Mouse (Mus musculus) kidney, postnatal 0 days (tissue): ENCODE data around the gene Sdc4. TPM values are rescaled to one million over a fixed set of nuclear protein-coding genes. Genes with fewer than 3 reads are reported as not detected.

Experiments
- ATAC-seq: fragments of 200-750 bp; cut with Nextera tagmentation; replicated peaks from 2 replicates; pipeline ENCODE4 v1.8.0; 2017; ENCODE audit warnings: low read depth, moderate number of reproducible peaks, moderate TSS enrichment, moderate library complexity; ENCODE audit not compliant: low FRiP score
- DNase-seq: peaks from one replicate; pipeline ENCODE4 v3.0.0-alpha.2; 2016; ENCODE audit warnings: low spot score
- H3K27ac ChIP-seq: fragments of 300-500 bp; sonication (generic); 2 replicates; pipeline ENCODE4 v1.5.1; 2014; ENCODE audit warnings: mild to moderate bottlenecking
- H3K27me3 ChIP-seq: fragments of 300-500 bp; sonication (generic); 2 replicates; pipeline ENCODE4 v1.6.1; 2014; ENCODE audit warnings: low read length, mixed read lengths; ENCODE audit not compliant: insufficient read depth
- H3K36me3 ChIP-seq: fragments of 300-500 bp; sonication (generic); 2 replicates; pipeline ENCODE4 v1.6.1; 2014; ENCODE audit warnings: low read length, mixed read lengths; ENCODE audit not compliant: insufficient read depth
- H3K4me1 ChIP-seq: fragments of 300-500 bp; sonication (generic); replicated peaks from 2 replicates; pipeline ENCODE4 v1.6.1; 2014; ENCODE audit warnings: antibody characterized with exemption, low read length, mixed read lengths; ENCODE audit not compliant: insufficient read depth
- H3K4me2 ChIP-seq: fragments of 300-500 bp; sonication (generic); 2 replicates; pipeline ENCODE4 v1.6.1; 2014; ENCODE audit warnings: mild to moderate bottlenecking, low read length, moderate library complexity, mixed read lengths
- H3K4me3 ChIP-seq: fragments of 300-500 bp; sonication (generic); replicated peaks from 2 replicates; pipeline ENCODE4 v1.5.1; 2014; ENCODE audit warnings: low read depth, low read length
- H3K9ac ChIP-seq: fragments of 300-500 bp; sonication (generic); 2 replicates; pipeline ENCODE4 v1.6.1; 2014; ENCODE audit warnings: low read depth, low read length
- H3K9me3 ChIP-seq: fragments of 300-500 bp; sonication (generic); replicated peaks from 2 replicates; pipeline ENCODE4 v1.6.1; 2016; ENCODE audit warnings: low read length, inconsistent platforms, mixed read lengths
- CTCF ChIP-seq: IDR thresholded peaks from 2 replicates; pipeline ENCODE4 v1.5.1; 2016; ENCODE audit warnings: antibody characterized with exemption, low read depth, mild to moderate bottlenecking, moderate library complexity
- WGBS: fragments of 180-500 bp; shearing (Covaris S2); extraction: QIAGEN DNeasy Blood & Tissue Kit; methylation state at CpG from one replicate; pipeline ENCODE4 v1.1.7; 2014; 5-methylcytosine and 5-hydroxymethylcytosine counted together
- polyA plus RNA-seq: library from polyadenylated mRNA; unstranded; fragments of >200 nt; fragmentation: Nextera tagmentation; extraction: Ambion mirVana; gene quantifications from 2 replicates; pipeline ENCODE4 v1.2.1, GENCODE M21; 2015

Gene Sdc4
- polyA plus RNA-seq, 1 experiment from 2014 or later = 183 TPM

- H3K4me1 ChIP-seq = 0 out of 2 replicates have a peak, but pooled peaks cover 5% of the 10 kb centered on the region
- TF ChIP-seq CTCF = no peak
- ATAC-seq (no peak), DNase-seq (peak; percentile 23)
- WGBS = 1% methylated on average over 17 of the region's 17 CpGs
- H3K27me3 ChIP-seq = peaks cover 9% of the 10 kb centered on the region; the same call in 1 of the 2 replicates
- H3K27ac ChIP-seq = no peak within 1 kb of the TSS
- no peaks in the 10 kb centered on the region for H3K9me3 ChIP-seq
- H3K36me3 ChIP-seq = no peaks in the 10 kb centered on the region
- peak within 1 kb of the TSS; percentile 6; the same call in 1 of the 2 replicates for H3K9ac ChIP-seq
- H3K4me3 ChIP-seq = peak within 1 kb of the TSS; percentile 38
- H3K4me2 ChIP-seq = peak within 1 kb of the TSS; percentile 61
Measured at GRCm38 (mm10) chr2:164389020-164389419, 54.7 kb downstream of the Sdc4 start, which contains the start of gene Slpi. Slpi (minus strand) TSS chr2:164389095.

DNA sequence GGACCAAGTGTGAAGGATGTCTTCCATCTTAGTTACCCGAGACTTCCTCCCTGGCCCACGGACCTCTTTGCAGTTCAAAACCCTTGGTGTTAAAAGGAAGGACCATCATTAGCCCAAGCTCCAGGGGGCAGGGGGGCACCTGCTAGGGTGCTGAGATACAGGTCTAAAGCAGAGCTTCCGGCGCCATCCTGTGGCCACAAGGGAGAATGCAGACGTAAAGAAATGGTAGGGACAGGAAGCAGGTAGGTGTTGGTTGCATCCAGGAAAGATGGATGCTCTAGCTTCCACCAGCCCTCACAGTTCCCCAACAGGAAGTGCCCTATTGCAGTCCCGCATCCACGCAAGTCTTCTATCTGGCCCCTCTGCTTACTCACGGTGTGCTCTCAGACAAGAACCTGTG, 56.7 kb downstream of the Sdc4 start:
- Histone ChIP-seq H3K9me3 (no peaks in the 10 kb centered on the region), H3K4me1 (0 out of 2 replicates have a peak, but pooled peaks cover 5% of the 10 kb centered on the region), H3K9ac (no peak overlapping the region), H3K27ac (no peak overlapping the region), H3K27me3 (peaks cover 9% of the 10 kb centered on the region; the same call in 1 of the 2 replicates), H3K4me3 (no peak overlapping the region), H3K4me2 (no peak overlapping the region), H3K36me3 (no peaks in the 10 kb centered on the region)
- no peak for ATAC-seq
- TF ChIP-seq CTCF = peak; percentile 80
- DNase-seq = peak; percentile 63
- WGBS = 15% methylated on average over 8 of the region's 8 CpGs

GRCm38 (mm10) chr2:164385927-164386763, 57.5 kb downstream of the Sdc4 start:
- no peak overlapping the region for H3K27ac ChIP-seq

DNA sequence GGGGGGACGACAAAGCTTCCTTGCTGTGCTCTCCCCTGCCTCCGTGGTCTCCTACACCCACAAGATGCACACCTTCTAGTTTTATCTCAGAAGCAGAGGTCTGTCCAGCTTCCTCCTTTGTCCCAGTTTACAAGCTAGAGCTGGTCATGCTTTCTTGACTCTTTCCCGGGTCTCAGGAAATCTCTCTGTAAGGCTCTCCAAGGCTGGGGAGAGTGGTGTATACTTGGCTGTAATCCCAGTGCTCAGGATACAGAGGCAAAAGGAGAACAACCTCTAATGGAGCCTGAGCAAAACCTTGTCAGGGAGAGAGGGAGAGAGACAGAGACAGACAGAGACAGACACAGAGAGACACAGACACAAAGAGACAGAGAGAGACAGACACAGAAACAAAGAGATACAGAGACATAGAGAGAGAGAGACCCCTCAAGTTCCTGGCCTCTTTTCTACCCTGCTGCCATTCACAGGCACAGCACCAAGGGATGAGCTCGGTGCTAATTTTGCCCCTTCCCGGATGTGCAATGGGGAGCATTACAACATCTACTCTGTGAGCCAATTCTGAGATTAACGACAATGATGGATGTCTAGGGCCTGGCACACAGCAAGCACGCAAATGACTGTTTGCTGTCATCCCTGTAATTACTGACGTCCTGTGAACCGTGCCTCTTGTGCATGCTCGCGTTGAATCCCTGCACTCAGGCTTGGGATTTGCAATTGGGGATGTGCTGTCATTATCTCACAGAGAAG, 59.9 kb downstream of the Sdc4 start:
- WGBS = 53% methylated on average over 11 of the region's 11 CpGs
- no peaks in the 10 kb centered on the region for H3K9me3 ChIP-seq
- no peaks in the 10 kb centered on the region for H3K36me3 ChIP-seq
- 0 out of 2 replicates have a peak, but pooled peaks cover 5% of the 10 kb centered on the region for H3K4me1 ChIP-seq
- TF ChIP-seq CTCF = no peak
- peaks cover 7% of the 10 kb centered on the region; the same call in 1 of the 2 replicates for H3K27me3 ChIP-seq
- H3K4me3 ChIP-seq = no peak overlapping the region
- DNase-seq (no peak), ATAC-seq (no peak)
- no peak overlapping the region for H3K4me2 ChIP-seq
- no peak overlapping the region for H3K27ac ChIP-seq
- H3K9ac ChIP-seq = no peak overlapping the region

More at GRCm38 (mm10) chr2:164385927-164386763, 57.5 kb downstream of the Sdc4 start:
- no peaks in the 10 kb centered on the region for H3K36me3 ChIP-seq
- no peak for ATAC-seq
- TF ChIP-seq CTCF = no peak
- H3K4me1 ChIP-seq = 0 out of 2 replicates have a peak, but pooled peaks cover 5% of the 10 kb centered on the region
- peaks cover 9% of the 10 kb centered on the region; the same call in 1 of the 2 replicates for H3K27me3 ChIP-seq
- DNase-seq = no peak
- H3K9me3 ChIP-seq = no peaks in the 10 kb centered on the region
- WGBS = 15% methylated on average over 18 of the region's 18 CpGs
- H3K4me3 ChIP-seq = no peak overlapping the region
- H3K9ac ChIP-seq = no peak overlapping the region
- H3K4me2 ChIP-seq = no peak overlapping the region

DNA sequence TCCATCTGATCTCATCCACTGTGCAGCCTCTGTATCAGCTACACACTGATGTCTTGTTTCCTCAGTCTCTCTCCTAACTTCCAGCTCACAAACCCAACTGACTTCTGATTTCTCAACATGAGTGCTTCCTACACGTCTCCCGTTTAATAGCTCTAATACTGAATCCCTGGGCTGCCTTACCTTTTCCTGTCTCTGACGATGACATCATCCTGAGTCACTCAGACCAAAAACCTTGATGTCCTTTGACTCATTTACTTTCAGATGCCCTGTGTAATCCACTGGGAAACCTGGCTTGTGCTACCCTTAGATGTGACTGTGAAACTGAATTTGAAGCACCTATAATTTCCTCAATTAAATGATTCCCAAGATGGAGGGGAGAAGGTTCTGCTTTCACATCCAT, 60.7 kb downstream of the Sdc4 start:
- no peak for TF ChIP-seq CTCF
- Histone ChIP-seq H3K36me3 (no peaks in the 10 kb centered on the region), H3K27me3 (peaks cover 4% of the 10 kb centered on the region; the same call in 1 of the 2 replicates), H3K4me2 (no peak overlapping the region), H3K4me3 (no peak overlapping the region), H3K27ac (no peak overlapping the region), H3K9ac (no peak overlapping the region), H3K9me3 (no peaks in the 10 kb centered on the region), H3K4me1 (0 out of 2 replicates have a peak, but pooled peaks cover 5% of the 10 kb centered on the region)
- 74% methylated on average over 3 of the region's 3 CpGs for WGBS
- no peak for ATAC-seq
- DNase-seq = no peak

- peak; percentile 14; the same call in 1 of the 2 replicates for TF ChIP-seq CTCF
Measured at GRCm38 (mm10) chr2:164381726-164382125, 62.0 kb downstream of the Sdc4 start.

More at GRCm38 (mm10) chr2:164381726-164382125, 62.0 kb downstream of the Sdc4 start:
- WGBS = 79% methylated on average over 8 of the region's 8 CpGs
- Histone ChIP-seq H3K27ac (no peak overlapping the region), H3K9ac (no peak overlapping the region), H3K4me3 (no peak overlapping the region), H3K4me1 (0 out of 2 replicates have a peak, but pooled peaks cover 5% of the 10 kb centered on the region), H3K4me2 (no peak overlapping the region), H3K36me3 (no peaks in the 10 kb centered on the region), H3K9me3 (no peaks in the 10 kb centered on the region), H3K27me3 (no peaks in the 10 kb centered on the region)
- DNase-seq (no peak), ATAC-seq (no peak)
